Mouse (Mus musculus): Measurements from ENCODE around the gene Ddx49. TPM values are rescaled to one million over a fixed set of nuclear protein-coding genes. Genes with fewer than 3 reads are reported as not detected.

Gene Ddx49
- polyA plus RNA-seq, 1 experiment from 2014 or later = 34.1 TPM

- no peaks in the 10 kb centered on the region for H3K27me3 ChIP-seq (ENCODE audit: control insufficient read depth, insufficient read depth, low read length)
- peak overlapping the region; percentile 87 for H3K27ac ChIP-seq (ENCODE audit: low read length)
Measured at GRCm38 (mm10) chr8:70258600-70258999, 43.7 kb downstream of the Ddx49 start.

DNA sequence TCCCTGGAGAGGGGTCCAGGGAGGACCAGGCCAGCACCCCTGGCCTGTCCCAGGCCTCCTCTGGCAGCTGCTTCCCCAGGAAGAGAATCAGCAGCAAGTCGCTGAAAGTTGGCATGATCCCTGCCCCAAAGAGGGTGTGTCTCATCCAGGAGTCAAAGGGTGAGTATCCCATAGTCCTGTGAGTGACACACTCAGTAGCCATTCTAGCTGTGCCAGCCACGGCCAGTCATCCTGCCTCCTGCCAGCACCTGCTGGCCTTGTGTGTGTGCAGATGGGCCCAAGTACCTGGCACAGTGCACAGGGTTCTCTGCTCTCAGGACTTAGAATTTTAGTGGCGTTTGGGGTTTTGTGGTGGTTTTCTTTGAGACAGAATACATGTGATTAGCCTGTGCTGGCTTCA is 44.8 kb downstream of the Ddx49 start:
- ATAC-seq (replicated peaks; ENCODE audit: extremely low read depth, insufficient read depth, low FRiP score) = no peak
- no peaks in the 10 kb centered on the region for H3K27me3 ChIP-seq (ENCODE audit: control insufficient read depth, insufficient read depth, low read length)
- WGBS = 72% methylated on average over 3 of the region's 3 CpGs
- no peak overlapping the region for H3K4me3 ChIP-seq (ENCODE audit: low read length)
- no peak overlapping the region for H3K9ac ChIP-seq (ENCODE audit: low read length)
- H3K4me2 ChIP-seq (ENCODE audit: low read depth, low read length) = no peak overlapping the region
- H3K9me3 ChIP-seq (replicated peaks; ENCODE audit: control insufficient read depth, low read length) = no peaks in the 10 kb centered on the region
- peaks cover 56% of the 10 kb centered on the region for H3K36me3 ChIP-seq (ENCODE audit: control insufficient read depth, insufficient read depth)
- H3K4me1 ChIP-seq (ENCODE audit: control insufficient read depth, insufficient read depth, low read length) = peaks cover 12% of the 10 kb centered on the region
- peak overlapping the region; percentile 87 for H3K27ac ChIP-seq (ENCODE audit: low read length)

More at GRCm38 (mm10) chr8:70258600-70258999, 43.7 kb downstream of the Ddx49 start:
- 64% methylated on average over 5 of the region's 5 CpGs for WGBS
- Histone ChIP-seq H3K36me3 (ENCODE audit: control insufficient read depth, insufficient read depth) (peaks cover 50% of the 10 kb centered on the region), H3K4me1 (ENCODE audit: control insufficient read depth, insufficient read depth, low read length) (peaks cover 12% of the 10 kb centered on the region), H3K9ac (ENCODE audit: low read length) (peak overlapping the region; percentile 44), H3K9me3 (replicated peaks; ENCODE audit: control insufficient read depth, low read length) (no peaks in the 10 kb centered on the region), H3K4me3 (ENCODE audit: low read length) (no peak overlapping the region), H3K4me2 (ENCODE audit: low read depth, low read length) (no peak overlapping the region)
- ATAC-seq (replicated peaks; ENCODE audit: extremely low read depth, insufficient read depth, low FRiP score) = peak; percentile 83

- Histone ChIP-seq H3K27ac (ENCODE audit: low read length) (no peak overlapping the region), H3K27me3 (ENCODE audit: control insufficient read depth, insufficient read depth, low read length) (no peaks in the 10 kb centered on the region), H3K4me3 (ENCODE audit: low read length) (no peak overlapping the region), H3K4me1 (ENCODE audit: control insufficient read depth, insufficient read depth, low read length) (peaks cover 11% of the 10 kb centered on the region), H3K36me3 (ENCODE audit: control insufficient read depth, insufficient read depth) (peaks cover 61% of the 10 kb centered on the region), H3K9ac (ENCODE audit: low read length) (no peak overlapping the region), H3K4me2 (ENCODE audit: low read depth, low read length) (no peak overlapping the region), H3K9me3 (replicated peaks; ENCODE audit: control insufficient read depth, low read length) (no peaks in the 10 kb centered on the region)
- no peak for ATAC-seq (replicated peaks; ENCODE audit: extremely low read depth, insufficient read depth, low FRiP score)
- WGBS = 84% methylated on average over 1 of the region's 1 CpGs
Measured at GRCm38 (mm10) chr8:70254628-70255027, 47.7 kb downstream of the Ddx49 start.

DNA sequence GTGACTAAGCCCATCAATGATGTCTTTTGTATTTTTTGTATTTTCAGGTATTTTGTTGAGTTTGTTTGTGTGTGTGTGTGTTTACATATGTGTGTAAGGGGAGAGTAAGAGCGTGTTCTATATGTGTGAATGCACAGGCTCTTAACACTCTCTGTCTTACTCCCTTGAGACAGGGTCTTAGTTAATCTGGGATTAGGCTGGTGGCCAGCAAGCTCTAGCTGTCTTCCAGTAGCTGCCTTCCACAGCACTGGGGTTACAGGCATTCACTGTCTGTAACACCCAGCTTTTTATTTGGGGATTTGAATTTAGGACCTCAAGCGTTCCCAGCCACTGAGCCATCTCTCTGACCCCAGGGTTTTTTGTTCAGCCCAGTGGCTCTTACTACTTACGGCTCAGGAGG is 54.4 kb downstream of the Ddx49 start:
- WGBS = 89% methylated on average over 3 of the region's 3 CpGs

DNA sequence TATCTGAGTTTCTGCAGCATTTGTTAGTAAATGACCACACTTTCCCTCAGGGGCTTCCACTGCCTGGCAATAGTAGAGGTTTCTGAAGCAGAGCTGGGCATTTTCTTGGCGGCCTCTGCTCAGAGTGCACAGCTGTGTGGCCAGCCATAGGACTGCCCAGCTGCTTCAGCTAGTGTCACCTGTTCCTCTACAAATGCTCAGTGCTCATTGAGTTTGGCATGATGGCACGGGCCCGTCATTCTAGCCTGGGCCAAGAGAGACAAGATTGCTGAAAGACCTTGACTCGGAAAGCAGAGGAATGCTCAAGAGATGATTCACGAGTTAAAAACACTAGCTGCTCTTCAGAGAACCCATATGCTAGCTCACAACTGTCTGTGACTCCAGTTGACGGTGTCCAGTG is 55.7 kb downstream of the Ddx49 start:
- no peaks in the 10 kb centered on the region for H3K27me3 ChIP-seq (ENCODE audit: control insufficient read depth, insufficient read depth, low read length)
- WGBS = 82% methylated on average over 6 of the region's 6 CpGs
- H3K36me3 ChIP-seq (ENCODE audit: control insufficient read depth, insufficient read depth) = peaks cover 52% of the 10 kb centered on the region
- no peak overlapping the region for H3K9ac ChIP-seq (ENCODE audit: low read length)
- H3K4me3 ChIP-seq (ENCODE audit: low read length) = no peak overlapping the region
- ATAC-seq (replicated peaks; ENCODE audit: extremely low read depth, insufficient read depth, low FRiP score) = no peak
- no peak overlapping the region for H3K4me2 ChIP-seq (ENCODE audit: low read depth, low read length)
- no peaks in the 10 kb centered on the region for H3K4me1 ChIP-seq (ENCODE audit: control insufficient read depth, insufficient read depth, low read length)
- no peaks in the 10 kb centered on the region for H3K9me3 ChIP-seq (replicated peaks; ENCODE audit: control insufficient read depth, low read length)
- H3K27ac ChIP-seq (ENCODE audit: low read length) = no peak overlapping the region

More for the DNA sequence above, 54.4 kb downstream of the Ddx49 start:
- Histone ChIP-seq H3K4me2 (ENCODE audit: low read depth, low read length) (no peak overlapping the region), H3K27me3 (ENCODE audit: control insufficient read depth, insufficient read depth, low read length) (no peaks in the 10 kb centered on the region), H3K4me3 (ENCODE audit: low read length) (no peak overlapping the region), H3K27ac (ENCODE audit: low read length) (no peak overlapping the region), H3K4me1 (ENCODE audit: control insufficient read depth, insufficient read depth, low read length) (no peaks in the 10 kb centered on the region), H3K9ac (ENCODE audit: low read length) (no peak overlapping the region), H3K9me3 (replicated peaks; ENCODE audit: control insufficient read depth, low read length) (no peaks in the 10 kb centered on the region), H3K36me3 (ENCODE audit: control insufficient read depth, insufficient read depth) (peaks cover 53% of the 10 kb centered on the region)
- ATAC-seq (replicated peaks; ENCODE audit: extremely low read depth, insufficient read depth, low FRiP score) = no peak

Other genes starting within 250 kb of the Ddx49 start
- gene Tm6sf2, start 229.6 kb downstream of the Ddx49 start, polyA plus RNA-seq (2015; fragmentation: Nextera tagmentation; extraction: Ambion mirVana) = 0.96 and 1.4 TPM in 2 replicates
- gene Hapln4, start 219.0 kb downstream of the Ddx49 start, polyA plus RNA-seq (2015; fragmentation: Nextera tagmentation; extraction: Ambion mirVana) = 0.04 TPM in 1 of 2 replicates, not detected in the other
- gene Ncan, start 181.6 kb downstream of the Ddx49 start, polyA plus RNA-seq (2015; fragmentation: Nextera tagmentation; extraction: Ambion mirVana) = 0.13 and 0.22 TPM in 2 replicates
- 35.7 and 37.8 TPM in 2 replicates for gene Nr2c2ap, start 171.2 kb downstream of the Ddx49 start, polyA plus RNA-seq (2015; fragmentation: Nextera tagmentation; extraction: Ambion mirVana)
- gene Rfxank, start 163.3 kb downstream of the Ddx49 start, polyA plus RNA-seq (2015; fragmentation: Nextera tagmentation; extraction: Ambion mirVana) = 18.9 and 21.0 TPM in 2 replicates
- 38.0 and 40.1 TPM in 2 replicates for gene Borcs8, start 163.0 kb downstream of the Ddx49 start, polyA plus RNA-seq (2015; fragmentation: Nextera tagmentation; extraction: Ambion mirVana)
- gene Mef2b, start 162.8 kb downstream of the Ddx49 start, polyA plus RNA-seq (2015; fragmentation: Nextera tagmentation; extraction: Ambion mirVana) = 0.51 and 1.1 TPM in 2 replicates
- 88.9 and 103 TPM in 2 replicates for gene Tmem161a, start 130.1 kb downstream of the Ddx49 start, polyA plus RNA-seq (2015; fragmentation: Nextera tagmentation; extraction: Ambion mirVana)
- gene Slc25a42, start 90.2 kb downstream of the Ddx49 start, polyA plus RNA-seq (2015; fragmentation: Nextera tagmentation; extraction: Ambion mirVana) = 11.7 and 13.7 TPM in 2 replicates
- gene Sugp2, start 68.3 kb downstream of the Ddx49 start, polyA plus RNA-seq (2015; fragmentation: Nextera tagmentation; extraction: Ambion mirVana) = 25.7 and 28.1 TPM in 2 replicates
- gene Armc6, start 68.0 kb downstream of the Ddx49 start, polyA plus RNA-seq (2015; fragmentation: Nextera tagmentation; extraction: Ambion mirVana) = 19.6 and 22.1 TPM in 2 replicates
- 26.6 and 30.2 TPM in 2 replicates for gene Homer3, start 19.7 kb downstream of the Ddx49 start, polyA plus RNA-seq (2015; fragmentation: Nextera tagmentation; extraction: Ambion mirVana)
- 326 and 334 TPM in 2 replicates for gene Cope, start within 50 bp of the Ddx49 start, polyA plus RNA-seq (2015; fragmentation: Nextera tagmentation; extraction: Ambion mirVana)
- gene Cers1, start 13.3 kb upstream of the Ddx49 start, polyA plus RNA-seq (2015; fragmentation: Nextera tagmentation; extraction: Ambion mirVana) = 1.3 TPM in 2 replicates
- gene Gdf1, start 27.3 kb upstream of the Ddx49 start, polyA plus RNA-seq (2015; fragmentation: Nextera tagmentation; extraction: Ambion mirVana) = 0.45 and 1.4 TPM in 2 replicates
- 7.9 and 9.7 TPM in 2 replicates for gene Upf1, start 50.8 kb upstream of the Ddx49 start, polyA plus RNA-seq (2015; fragmentation: Nextera tagmentation; extraction: Ambion mirVana)
- gene Comp, start 71.1 kb upstream of the Ddx49 start, polyA plus RNA-seq (2015; fragmentation: Nextera tagmentation; extraction: Ambion mirVana) = 3.0 and 4.3 TPM in 2 replicates
- gene Crtc1, start 137.1 kb upstream of the Ddx49 start, polyA plus RNA-seq (2015; fragmentation: Nextera tagmentation; extraction: Ambion mirVana) = 10.2 and 10.7 TPM in 2 replicates
- gene Klhl26, start 174.5 kb upstream of the Ddx49 start, polyA plus RNA-seq (2015; fragmentation: Nextera tagmentation; extraction: Ambion mirVana) = 9.9 and 12.4 TPM in 2 replicates
- 0.13 and 0.41 TPM in 2 replicates for gene Tmem59l, start 184.9 kb upstream of the Ddx49 start, polyA plus RNA-seq (2015; fragmentation: Nextera tagmentation; extraction: Ambion mirVana)
- 3.2 and 17.8 TPM in 2 replicates for gene Crlf1, start 190.7 kb upstream of the Ddx49 start, polyA plus RNA-seq (2015; fragmentation: Nextera tagmentation; extraction: Ambion mirVana)
- 122 and 129 TPM in 2 replicates for gene Rex1bd, start 204.3 kb upstream of the Ddx49 start, polyA plus RNA-seq (2015; fragmentation: Nextera tagmentation; extraction: Ambion mirVana)
- gene Uba52, start 208.3 kb upstream of the Ddx49 start, polyA plus RNA-seq (2015; fragmentation: Nextera tagmentation; extraction: Ambion mirVana) = 691 and 770 TPM in 2 replicates
- gene Fkbp8, start 225.2 kb upstream of the Ddx49 start, polyA plus RNA-seq (2015; fragmentation: Nextera tagmentation; extraction: Ambion mirVana) = 273 and 275 TPM in 2 replicates
- gene Kxd1, start 225.5 kb upstream of the Ddx49 start, polyA plus RNA-seq (2015; fragmentation: Nextera tagmentation; extraction: Ambion mirVana) = 74.4 and 77.6 TPM in 2 replicates
- gene Ell, start 237.0 kb upstream of the Ddx49 start, polyA plus RNA-seq (2015; fragmentation: Nextera tagmentation; extraction: Ambion mirVana) = 14.0 and 15.4 TPM in 2 replicates